Mouse (Mus musculus): ENCODE measurements at regions not wholly inside any gene's neighbourhood (a gene's known extent, or its start where the extent isn't known, plus 50 kb on each side); places are given as distances from the start of the nearest gene placed in this dataset.

- no peak for DNase-seq
Observed at GRCm38 (mm10) chr15:17715584-17715983, 987.0 kb downstream of the Cdh9 start.

- DNase-seq: no peak
Observed at GRCm38 (mm10) chr15:17730651-17731050, 1002.1 kb downstream of the Cdh9 start.

GRCm38 (mm10) chr15:17770225-17770677 is 1041.7 kb downstream of the Cdh9 start:
- DNase-seq: no peak

- no peak for DNase-seq
Observed at GRCm38 (mm10) chr15:17779788-17780187, 1039.0 kb upstream of the Cdh10 start.

- no peak for DNase-seq
Observed at GRCm38 (mm10) chr15:17783368-17783767, 1035.4 kb upstream of the Cdh10 start.

- DNase-seq: no peak
Observed at GRCm38 (mm10) chr15:17797516-17797915, 1021.2 kb upstream of the Cdh10 start.

- peak; percentile 43 to 52 for DNase-seq
Observed at GRCm38 (mm10) chr15:17801424-17801823, 1017.3 kb upstream of the Cdh10 start.

GRCm38 (mm10) chr15:17803107-17803506 is 1015.6 kb upstream of the Cdh10 start:
- DNase-seq: peak; percentile 32 to 36

GRCm38 (mm10) chr15:17830376-17830775 is 988.4 kb upstream of the Cdh10 start:
- no peak for DNase-seq

GRCm38 (mm10) chr15:17831987-17832386 is 986.8 kb upstream of the Cdh10 start:
- DNase-seq: no peak

GRCm38 (mm10) chr15:17880168-17880567 is 938.6 kb upstream of the Cdh10 start:
- DNase-seq: no peak

- no peak for DNase-seq
Observed at GRCm38 (mm10) chr15:17889309-17889708, 929.4 kb upstream of the Cdh10 start.

GRCm38 (mm10) chr15:17900026-17900425 is 918.7 kb upstream of the Cdh10 start:
- DNase-seq: no peak

GRCm38 (mm10) chr15:17912241-17912640 is 906.5 kb upstream of the Cdh10 start:
- DNase-seq: no peak

- DNase-seq: no peak
Observed at GRCm38 (mm10) chr15:17932573-17932972, 886.2 kb upstream of the Cdh10 start.

GRCm38 (mm10) chr15:17933875-17934274 is 884.9 kb upstream of the Cdh10 start:
- DNase-seq: no peak

- DNase-seq: no peak
Observed at GRCm38 (mm10) chr15:17935473-17935872, 883.3 kb upstream of the Cdh10 start.

- no peak for DNase-seq
Observed at GRCm38 (mm10) chr15:17962778-17963177, 856.0 kb upstream of the Cdh10 start.

- no peak for DNase-seq
Observed at GRCm38 (mm10) chr15:17963240-17964209, 855.2 kb upstream of the Cdh10 start.

- DNase-seq: no peak
Observed at GRCm38 (mm10) chr15:17987763-17988162, 831.0 kb upstream of the Cdh10 start.

- DNase-seq: no peak
Observed at GRCm38 (mm10) chr15:18032626-18033025, 786.1 kb upstream of the Cdh10 start.

GRCm38 (mm10) chr15:18052219-18053030 is 766.3 kb upstream of the Cdh10 start:
- no peak for DNase-seq

- DNase-seq: no peak
Observed at GRCm38 (mm10) chr15:18065515-18065914, 753.2 kb upstream of the Cdh10 start.

- DNase-seq: no peak
Observed at GRCm38 (mm10) chr15:18079644-18080043, 739.1 kb upstream of the Cdh10 start.

Data from cerebellum, adult 18-20 months (tissue).